Mouse (Mus musculus): ENCODE results near the gene Slc22a29. TPM values are rescaled to one million over a fixed set of nuclear protein-coding genes. Genes with fewer than 3 reads are reported as not detected.

Slc22a29 gene
- total and polyA plus RNA-seq, 3 experiments = not detected

Other genes with a start within 250 kb of the Slc22a29 start
- gene Slc22a28, start 86.9 kb downstream of the Slc22a29 start, total RNA-seq (2012; rRNA removed) = not detected in 2 replicates
- gene Slc22a28, start 86.9 kb downstream of the Slc22a29 start, polyA plus RNA-seq (2012; ENCODE audit: insufficient read depth in 1 of 2, insufficient read length in 2 of 2, low read depth in 1 of 2, low replicate concordance in 2 of 2, missing spikeins in 1 of 2) = not detected
- gene Slc22a30, start 186.2 kb upstream of the Slc22a29 start, total RNA-seq (2012; rRNA removed) = not detected in 2 replicates
- gene Slc22a30, start 186.2 kb upstream of the Slc22a29 start, polyA plus RNA-seq (2012; ENCODE audit: insufficient read depth in 1 of 2, insufficient read length in 2 of 2, low read depth in 1 of 2, low replicate concordance in 2 of 2, missing spikeins in 1 of 2) = not detected

All from MEL (cell line).